Mouse (Mus musculus): ENCODE data around the gene Inpp5d. TPM values are rescaled to one million over a fixed set of nuclear protein-coding genes. Genes with fewer than 3 reads are reported as not detected.

The Inpp5d gene
- polyA plus RNA-seq, 2 experiments, result 9.3 to 11.1 TPM

DNA sequence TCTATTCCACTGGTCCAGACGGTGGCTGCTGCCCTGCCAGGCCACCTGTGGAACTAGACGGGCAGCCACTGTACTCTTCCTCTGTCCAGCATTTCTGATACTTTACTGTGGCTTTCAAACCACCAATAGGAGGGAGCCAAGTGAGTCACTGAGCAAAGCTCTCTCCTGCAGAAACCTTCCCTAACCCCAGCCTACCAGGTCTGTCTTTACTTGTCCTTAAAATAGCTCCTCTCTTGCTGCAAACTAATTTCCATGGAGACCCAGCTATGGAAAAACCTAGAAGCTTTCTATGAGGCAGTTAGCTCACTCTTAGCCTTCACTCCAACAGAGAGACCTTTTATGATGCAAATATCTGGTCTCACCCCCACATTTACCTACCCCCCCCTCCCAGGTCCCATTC, 102.0 kb downstream of the Inpp5d start:
- DNase-seq (ENCODE audit: low read depth in 3 of 3, low spot score in 3 of 3), result no peak
- ATAC-seq (ENCODE audit: insufficient read depth), result no peak
- TF ChIP-seq CTCF (IDR thresholded peaks at IDR 0.05; ENCODE audit: low read depth) (no peak), EP300 (IDR thresholded peaks at IDR 0.05; ENCODE audit: low read depth) (no peak)
- no peak overlapping the region for H3K27ac ChIP-seq
- no peak overlapping the region for H3K4me2 ChIP-seq (ENCODE audit: low read depth)
- 47% methylated on average over 2 of the region's 2 CpGs for WGBS (ENCODE audit: insufficient replicate concordance)
- no peaks in the 10 kb centered on the region for H3K36me3 ChIP-seq (replicated peaks; ENCODE audit: control insufficient read depth, insufficient read depth, low read depth)
- no peaks in the 10 kb centered on the region for H3K27me3 ChIP-seq (ENCODE audit: control insufficient read depth, insufficient read depth, low read length)
- peaks cover 0 to 2% of the 10 kb centered on the region in 2 experiments; a peak in 1 of 4 replicates for H3K4me1 ChIP-seq (replicated peaks; ENCODE audit: control insufficient read depth in 2 of 2, insufficient read depth in 2 of 2, low read length in 1 of 2)
- H3K9ac ChIP-seq (replicated peaks), result no peak overlapping the region
- no peaks in the 10 kb centered on the region for H3K9me3 ChIP-seq (ENCODE audit: control insufficient read depth, low read length)
- no peak overlapping the region for H3K4me3 ChIP-seq (ENCODE audit: insufficient read depth in 1 of 2, low read depth in 2 of 2, low read length in 2 of 2)

DNA sequence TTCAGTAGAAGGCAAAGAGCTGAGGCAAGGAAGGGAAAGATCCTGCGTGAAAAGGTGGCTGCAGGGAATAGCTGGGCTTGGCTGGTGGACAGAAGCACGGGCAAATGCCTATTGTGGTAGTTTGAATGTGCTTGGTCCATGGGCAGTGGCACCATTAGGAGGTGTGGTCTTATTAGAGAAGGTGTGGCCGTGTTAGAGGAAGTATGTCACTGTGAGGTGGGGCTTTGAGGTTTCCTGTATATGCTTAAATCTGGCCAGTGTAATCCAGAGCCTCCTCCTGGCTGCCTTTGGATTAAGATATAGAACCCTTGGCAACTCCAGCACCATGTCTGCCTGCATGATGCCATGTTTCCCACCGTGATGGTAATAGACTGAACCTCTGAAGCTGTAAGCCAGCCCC, 103.2 kb downstream of the Inpp5d start:
- DNase-seq (ENCODE audit: low read depth in 3 of 3, low spot score in 3 of 3), result no peak
- WGBS (ENCODE audit: insufficient replicate concordance), result 43% methylated on average over 4 of the region's 4 CpGs
- no peak overlapping the region for H3K9ac ChIP-seq (replicated peaks)

DNA sequence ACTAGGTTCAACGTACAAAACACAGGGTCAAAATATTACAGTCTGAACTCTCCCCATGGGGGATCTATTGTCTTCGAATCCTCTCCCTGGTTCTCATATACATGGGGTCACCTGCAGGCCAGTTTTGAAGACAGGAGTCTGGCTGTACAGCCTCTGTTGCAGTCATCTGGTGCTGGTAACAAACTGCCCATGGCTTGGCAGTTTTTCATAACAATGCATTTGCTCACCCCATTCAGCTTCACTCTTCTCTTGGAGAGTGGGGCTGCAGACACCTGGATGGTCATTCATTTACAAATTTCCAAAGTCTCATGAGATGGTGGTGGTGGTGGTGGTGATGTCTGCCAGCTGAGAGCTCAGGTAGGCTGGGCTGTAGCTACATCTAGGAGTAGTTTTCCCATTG, 109.0 kb downstream of the Inpp5d start:
- no peaks in the 10 kb centered on the region for H3K27me3 ChIP-seq (ENCODE audit: control insufficient read depth, insufficient read depth, low read length)
- no peaks in the 10 kb centered on the region for H3K9me3 ChIP-seq (ENCODE audit: control insufficient read depth, low read length)
- no peak overlapping the region for H3K27ac ChIP-seq
- H3K4me2 ChIP-seq (ENCODE audit: low read depth), result no peak overlapping the region
- 52% methylated on average over 2 of the region's 2 CpGs for WGBS (ENCODE audit: insufficient replicate concordance)
- TF ChIP-seq EP300 (IDR thresholded peaks at IDR 0.05; ENCODE audit: low read depth) (no peak), CTCF (IDR thresholded peaks at IDR 0.05; ENCODE audit: low read depth) (no peak)
- no peaks in the 10 kb centered on the region for H3K36me3 ChIP-seq (replicated peaks; ENCODE audit: control insufficient read depth, insufficient read depth, low read depth)
- DNase-seq (ENCODE audit: low read depth in 3 of 3, low spot score in 3 of 3) (no peak), ATAC-seq (ENCODE audit: insufficient read depth) (no peak)
- no peaks in the 10 kb centered on the region for H3K4me1 ChIP-seq (replicated peaks; ENCODE audit: control insufficient read depth in 2 of 2, insufficient read depth in 2 of 2, low read length in 1 of 2)
- H3K9ac ChIP-seq (replicated peaks), result no peak overlapping the region
- H3K4me3 ChIP-seq (ENCODE audit: insufficient read depth in 1 of 2, low read depth in 2 of 2, low read length in 2 of 2), result no peak overlapping the region

More for the DNA sequence above, 103.2 kb downstream of the Inpp5d start:
- Histone ChIP-seq H3K4me2 (ENCODE audit: low read depth) (no peak overlapping the region), H3K4me3 (ENCODE audit: insufficient read depth in 1 of 2, low read depth in 2 of 2, low read length in 2 of 2) (no peak overlapping the region), H3K27ac (no peak overlapping the region), H3K4me1 (replicated peaks; ENCODE audit: control insufficient read depth in 2 of 2, insufficient read depth in 2 of 2, low read length in 1 of 2) (peaks cover 0 to 2% of the 10 kb centered on the region in 2 experiments; a peak in 1 of 4 replicates), H3K9me3 (ENCODE audit: control insufficient read depth, low read length) (no peaks in the 10 kb centered on the region), H3K36me3 (replicated peaks; ENCODE audit: control insufficient read depth, insufficient read depth, low read depth) (no peaks in the 10 kb centered on the region), H3K27me3 (ENCODE audit: control insufficient read depth, insufficient read depth, low read length) (no peaks in the 10 kb centered on the region)
- 0 out of 2 replicates have a peak, but pooled peaks have one; percentile 40 for ATAC-seq (ENCODE audit: insufficient read depth)
- TF ChIP-seq CTCF (IDR thresholded peaks at IDR 0.05; ENCODE audit: low read depth) (no peak), EP300 (IDR thresholded peaks at IDR 0.05; ENCODE audit: low read depth) (no peak)

DNA sequence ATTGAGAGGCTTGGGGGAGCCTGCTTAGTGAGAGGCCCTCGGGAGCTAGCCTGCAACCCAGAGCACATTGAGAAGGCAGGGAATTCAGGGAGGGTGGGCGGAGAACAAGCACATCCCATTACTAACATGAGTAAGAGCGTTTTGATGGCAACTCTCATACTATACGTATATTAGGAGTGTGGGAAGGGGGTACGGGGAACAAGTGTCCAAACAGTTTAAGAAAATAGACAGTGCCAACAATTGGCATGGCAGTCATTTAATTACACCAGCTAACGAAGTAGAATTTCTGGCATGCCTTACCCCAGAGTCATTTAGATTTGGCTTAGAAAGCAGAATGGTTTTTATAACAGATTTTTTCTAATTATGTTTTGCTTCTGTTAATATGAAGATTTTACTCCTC, 109.7 kb downstream of the Inpp5d start:
- Histone ChIP-seq H3K4me3 (ENCODE audit: insufficient read depth in 1 of 2, low read depth in 2 of 2, low read length in 2 of 2) (no peak overlapping the region), H3K9ac (replicated peaks) (no peak overlapping the region), H3K4me2 (ENCODE audit: low read depth) (no peak overlapping the region), H3K27me3 (ENCODE audit: control insufficient read depth, insufficient read depth, low read length) (no peaks in the 10 kb centered on the region), H3K36me3 (replicated peaks; ENCODE audit: control insufficient read depth, insufficient read depth, low read depth) (no peaks in the 10 kb centered on the region), H3K4me1 (replicated peaks; ENCODE audit: control insufficient read depth in 2 of 2, insufficient read depth in 2 of 2, low read length in 1 of 2) (no peaks in the 10 kb centered on the region), H3K27ac (no peak overlapping the region), H3K9me3 (ENCODE audit: control insufficient read depth, low read length) (no peaks in the 10 kb centered on the region)
- TF ChIP-seq CTCF (IDR thresholded peaks at IDR 0.05; ENCODE audit: low read depth) (no peak), EP300 (IDR thresholded peaks at IDR 0.05; ENCODE audit: low read depth) (no peak)
- no peak for ATAC-seq (ENCODE audit: insufficient read depth)
- whole genome bisulfite sequencing (ENCODE audit: insufficient replicate concordance), result 58% methylated on average over 6 of the region's 6 CpGs
- no peak for DNase-seq (ENCODE audit: low read depth in 3 of 3, low spot score in 3 of 3)

DNA sequence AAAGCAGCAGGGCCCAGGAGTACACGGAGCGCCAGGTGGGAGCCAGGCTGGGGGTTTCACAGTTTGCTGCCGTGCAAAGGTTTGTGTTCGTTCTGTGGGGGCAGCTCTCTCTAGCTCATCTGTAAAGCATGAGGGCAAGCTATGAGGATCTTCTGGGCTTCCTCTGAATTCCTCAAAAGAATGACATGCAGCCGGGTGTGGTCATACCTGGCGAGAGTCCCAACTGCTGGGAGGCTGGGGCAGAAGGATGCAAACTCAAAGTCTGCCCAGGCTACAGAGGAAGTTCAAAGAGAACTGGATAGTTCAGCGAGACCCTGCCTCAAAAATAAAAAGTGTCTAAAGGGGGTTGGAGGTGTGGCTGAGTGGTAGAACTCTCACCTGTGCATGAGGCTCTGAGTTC, 110.2 kb downstream of the Inpp5d start:
- Histone ChIP-seq H3K4me2 (ENCODE audit: low read depth) (no peak overlapping the region), H3K36me3 (replicated peaks; ENCODE audit: control insufficient read depth, insufficient read depth, low read depth) (no peaks in the 10 kb centered on the region), H3K27me3 (ENCODE audit: control insufficient read depth, insufficient read depth, low read length) (no peaks in the 10 kb centered on the region), H3K9me3 (ENCODE audit: control insufficient read depth, low read length) (no peaks in the 10 kb centered on the region), H3K27ac (no peak overlapping the region), H3K4me3 (ENCODE audit: insufficient read depth in 1 of 2, low read depth in 2 of 2, low read length in 2 of 2) (no peak overlapping the region), H3K9ac (replicated peaks) (no peak overlapping the region), H3K4me1 (replicated peaks; ENCODE audit: control insufficient read depth in 2 of 2, insufficient read depth in 2 of 2, low read length in 1 of 2) (no peaks in the 10 kb centered on the region)
- no peak for TF ChIP-seq CTCF (IDR thresholded peaks at IDR 0.05; ENCODE audit: low read depth)
- no peak for TF ChIP-seq EP300 (IDR thresholded peaks at IDR 0.05; ENCODE audit: low read depth)
- no peak for DNase-seq (ENCODE audit: low read depth in 3 of 3, low spot score in 3 of 3)
- 67% methylated on average over 7 of the region's 7 CpGs for WGBS (ENCODE audit: insufficient replicate concordance)
- no peak for ATAC-seq (ENCODE audit: insufficient read depth)
